Mouse (Mus musculus) forelimb bud, embryonic 11.5 days (tissue): ENCODE results near the gene Gcn1l1.
"Not testable (repeated sequence)": the region's sequence is repeated elsewhere in the genome, so short reads cannot be mapped to it uniquely, and the experiment has no call there.

Source experiments
- DNase-seq: peaks from one replicate; pipeline ENCODE4 v3.0.0-alpha.2; 2012; ENCODE audit warnings: low read depth, low spot score

The Gcn1l1 gene

DNA sequence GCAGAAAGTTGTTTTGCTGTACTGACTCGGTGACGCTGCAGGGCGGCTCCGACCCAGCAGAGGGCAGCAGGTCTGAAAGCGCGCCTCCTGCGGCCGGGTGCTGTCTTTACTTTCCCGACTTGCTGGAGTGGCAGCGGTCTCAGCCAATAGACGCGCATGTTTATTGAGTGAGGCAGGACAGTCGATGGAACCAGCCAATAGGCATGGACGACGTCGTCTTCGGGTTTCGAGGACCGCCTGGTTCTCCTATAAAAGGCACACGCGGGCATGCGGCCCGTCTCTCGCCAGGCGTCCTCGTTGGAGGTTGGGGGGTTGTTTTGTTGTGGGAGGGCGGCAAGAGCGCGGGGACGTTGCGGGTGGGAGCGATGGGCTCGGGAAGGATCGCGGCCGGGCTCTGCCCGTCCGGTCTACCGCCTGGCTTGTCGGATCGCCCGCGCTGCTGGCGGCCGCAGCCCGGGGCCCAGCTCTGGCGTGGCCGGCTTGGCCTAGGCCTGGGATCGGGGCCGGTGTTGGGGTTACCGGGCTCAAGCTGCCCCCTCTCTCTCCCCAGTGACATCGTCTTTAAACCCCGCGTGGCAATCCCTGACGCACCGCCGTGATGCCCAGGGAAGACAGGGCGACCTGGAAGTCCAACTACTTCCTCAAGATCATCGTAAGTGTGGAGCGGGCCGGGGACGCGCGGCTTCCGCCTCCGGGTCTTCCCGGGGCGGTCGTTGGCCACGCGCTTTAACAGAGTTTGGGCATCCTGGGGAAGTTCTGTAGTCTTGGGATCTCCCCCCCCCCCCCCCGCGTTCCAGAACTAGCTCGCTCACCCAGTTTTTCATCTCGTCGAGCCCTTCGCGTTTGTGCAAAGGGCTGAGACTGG, 5.6 kb upstream of the Gcn1l1 start, which contains the start of gene Rplp0:
Gene Rplp0, plus strand, starts transcription at position 231 of the 865 bp plus-strand sequence.
- DNase-seq, result peak; percentile 99

DNA sequence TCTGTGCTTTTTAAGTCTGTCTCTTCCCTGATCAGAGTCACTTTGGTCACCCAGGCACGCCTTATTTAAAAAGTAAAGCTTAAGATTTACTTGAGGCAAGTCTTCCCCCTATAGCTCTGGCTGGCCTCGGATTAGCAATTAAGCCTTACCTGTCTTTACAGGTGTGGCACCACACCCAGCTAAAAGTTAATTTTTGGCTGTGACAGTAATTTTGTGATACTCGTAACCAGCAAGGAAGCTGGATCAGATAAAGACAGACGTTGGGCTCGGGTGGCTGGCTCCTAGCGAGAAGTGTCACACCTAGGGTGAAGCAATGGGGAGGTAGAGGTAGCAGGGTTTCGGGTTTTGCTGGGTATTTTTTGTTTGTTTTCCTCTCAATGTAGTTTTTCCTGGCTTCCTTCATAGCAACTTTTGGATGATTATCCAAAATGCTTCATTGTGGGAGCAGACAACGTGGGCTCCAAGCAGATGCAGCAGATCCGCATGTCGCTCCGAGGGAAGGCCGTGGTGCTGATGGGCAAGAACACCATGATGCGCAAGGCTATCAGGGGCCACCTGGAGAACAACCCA, 4.6 kb upstream of the Gcn1l1 start:
- DNase-seq, result no peak

DNA sequence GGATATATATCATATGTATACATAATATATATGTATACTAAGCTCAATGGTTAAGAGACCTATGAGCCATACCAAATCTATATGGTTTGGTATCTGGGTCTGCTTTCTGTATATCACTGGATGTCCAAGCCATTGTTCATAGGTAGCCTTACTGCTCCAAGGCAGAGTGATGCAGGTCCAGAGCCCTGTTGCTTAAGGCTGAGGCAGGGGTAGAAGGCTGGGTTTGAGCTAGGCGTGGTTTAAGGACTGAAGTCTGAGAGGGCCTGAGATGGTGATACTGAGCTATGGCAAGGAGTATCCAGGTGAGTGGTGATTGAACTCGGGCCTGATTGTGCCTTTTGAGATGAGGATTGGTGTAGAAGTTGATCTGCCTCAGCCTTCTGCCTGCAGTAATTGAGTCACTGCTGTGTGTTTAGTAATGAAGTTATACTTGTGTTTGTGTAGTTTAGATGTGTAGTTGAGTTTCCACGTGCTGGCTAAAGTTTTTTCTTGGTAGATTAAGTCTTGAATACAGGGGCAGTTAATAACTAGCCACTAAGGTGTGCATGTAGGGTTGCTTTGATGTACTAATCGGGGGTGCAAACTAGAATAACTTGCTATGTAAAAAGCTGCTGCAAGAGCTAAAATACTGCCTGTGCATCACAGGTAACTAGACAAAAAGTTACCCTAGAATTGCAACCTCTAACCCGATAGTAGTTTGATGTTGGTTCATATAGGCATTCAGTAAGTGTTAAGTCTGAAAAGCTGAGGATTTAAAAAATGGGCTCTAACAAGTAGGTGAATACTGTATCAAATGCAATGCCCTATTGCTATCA, 1.1 kb upstream of the Gcn1l1 start:
- DNase-seq, result peak; percentile 13

DNA sequence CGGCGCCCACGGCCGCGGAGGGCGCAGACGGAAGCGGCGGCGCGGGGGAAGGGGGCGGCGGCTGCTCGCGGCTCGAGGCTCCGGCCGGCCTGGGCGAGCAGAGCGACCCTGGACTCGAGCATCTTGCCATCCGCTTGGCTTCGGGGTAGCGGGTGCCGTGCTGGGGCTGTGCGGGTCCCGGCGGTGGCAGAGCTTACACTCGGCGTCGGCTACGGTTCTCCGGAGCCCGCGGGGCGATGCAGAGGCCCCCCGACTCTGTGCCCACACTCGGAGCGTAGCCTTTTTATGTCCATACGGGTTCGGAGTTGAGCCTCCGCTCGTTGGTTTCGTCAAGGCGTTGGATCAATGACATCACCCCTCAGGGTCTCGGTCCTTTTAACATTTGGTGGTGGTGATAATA, 349 bp downstream of the Gcn1l1 start:
- no peak for DNase-seq

DNA sequence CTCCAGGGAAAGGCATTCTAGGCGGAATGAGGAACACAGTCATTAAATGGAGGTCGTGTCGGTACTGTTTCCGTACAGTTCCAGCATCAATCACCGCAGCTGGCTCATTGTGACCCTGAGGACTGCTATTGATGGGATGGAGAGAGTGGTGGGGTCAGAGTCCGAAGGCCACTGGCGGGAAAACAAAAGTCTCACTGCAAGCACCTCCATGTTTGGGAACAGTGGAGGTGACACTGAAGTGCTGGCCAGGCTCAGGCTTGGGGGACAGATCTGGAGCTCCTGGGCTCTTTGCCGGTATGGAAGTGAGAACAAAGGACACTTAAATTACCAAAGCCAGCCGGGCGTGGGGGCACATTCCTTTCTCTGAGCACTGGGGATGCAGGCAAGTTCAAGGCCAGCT, 3.6 kb downstream of the Gcn1l1 start:
- DNase-seq, result no peak

DNA sequence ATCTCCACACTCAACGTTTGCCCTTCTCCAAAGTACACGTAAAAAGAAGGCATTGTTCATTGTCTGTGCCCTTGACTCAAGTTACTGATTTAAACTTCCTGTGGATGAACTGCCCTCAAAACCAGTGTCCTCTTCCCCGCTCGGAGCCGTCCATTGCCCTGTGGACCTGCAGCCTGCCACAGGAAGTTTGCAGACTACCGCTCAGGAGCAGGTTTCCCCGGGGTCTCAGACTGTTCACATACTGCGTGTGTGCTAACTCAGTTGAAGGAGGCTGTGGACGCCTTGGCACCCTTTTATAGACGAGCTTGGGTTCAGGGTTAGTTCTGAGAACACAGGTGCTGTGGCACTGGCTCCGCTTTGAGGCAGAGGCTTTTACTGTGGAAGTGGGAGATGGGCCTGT, 4.3 kb downstream of the Gcn1l1 start:
- no peak for DNase-seq

DNA sequence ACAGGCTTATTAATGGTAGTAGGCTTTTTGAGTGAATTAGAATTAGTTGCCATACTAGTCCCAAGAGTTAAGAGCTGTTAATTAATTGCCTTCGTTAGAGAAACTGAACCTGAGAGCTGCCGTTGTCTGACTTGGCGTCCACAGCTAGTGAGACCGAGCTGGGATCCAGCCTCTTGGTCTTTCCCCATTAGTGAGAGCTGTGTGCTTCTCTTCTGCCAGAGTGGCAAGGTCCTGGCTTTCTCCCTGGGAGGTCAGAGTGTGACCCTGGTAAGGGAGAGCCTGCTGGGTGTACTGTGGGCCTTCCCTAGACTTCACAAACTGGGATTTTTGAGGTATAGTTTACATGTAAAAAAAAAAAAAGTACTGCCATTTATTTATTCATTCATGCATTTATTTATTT, 4.7 kb downstream of the Gcn1l1 start:
- DNase-seq, result no peak

DNA sequence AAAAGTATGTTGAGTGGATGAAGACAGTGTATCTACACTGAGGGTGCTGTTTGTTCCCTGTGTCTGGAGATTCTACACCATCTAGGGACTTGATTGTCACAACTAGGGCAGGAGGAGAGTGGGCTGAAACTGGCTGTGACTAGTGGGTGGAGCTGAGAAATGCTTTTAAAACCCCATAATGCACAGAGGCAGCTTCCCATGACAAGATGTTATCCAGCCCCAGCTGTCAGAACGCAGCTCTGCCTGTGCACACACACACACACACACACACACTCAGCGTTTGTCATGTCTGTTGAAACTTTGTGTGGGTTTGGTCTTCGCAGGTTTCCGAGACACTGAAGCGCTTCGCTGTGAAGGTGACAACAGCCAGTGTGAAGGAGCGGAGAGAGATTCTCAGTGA, 6.0 kb downstream of the Gcn1l1 start:
- no peak for DNase-seq

DNA sequence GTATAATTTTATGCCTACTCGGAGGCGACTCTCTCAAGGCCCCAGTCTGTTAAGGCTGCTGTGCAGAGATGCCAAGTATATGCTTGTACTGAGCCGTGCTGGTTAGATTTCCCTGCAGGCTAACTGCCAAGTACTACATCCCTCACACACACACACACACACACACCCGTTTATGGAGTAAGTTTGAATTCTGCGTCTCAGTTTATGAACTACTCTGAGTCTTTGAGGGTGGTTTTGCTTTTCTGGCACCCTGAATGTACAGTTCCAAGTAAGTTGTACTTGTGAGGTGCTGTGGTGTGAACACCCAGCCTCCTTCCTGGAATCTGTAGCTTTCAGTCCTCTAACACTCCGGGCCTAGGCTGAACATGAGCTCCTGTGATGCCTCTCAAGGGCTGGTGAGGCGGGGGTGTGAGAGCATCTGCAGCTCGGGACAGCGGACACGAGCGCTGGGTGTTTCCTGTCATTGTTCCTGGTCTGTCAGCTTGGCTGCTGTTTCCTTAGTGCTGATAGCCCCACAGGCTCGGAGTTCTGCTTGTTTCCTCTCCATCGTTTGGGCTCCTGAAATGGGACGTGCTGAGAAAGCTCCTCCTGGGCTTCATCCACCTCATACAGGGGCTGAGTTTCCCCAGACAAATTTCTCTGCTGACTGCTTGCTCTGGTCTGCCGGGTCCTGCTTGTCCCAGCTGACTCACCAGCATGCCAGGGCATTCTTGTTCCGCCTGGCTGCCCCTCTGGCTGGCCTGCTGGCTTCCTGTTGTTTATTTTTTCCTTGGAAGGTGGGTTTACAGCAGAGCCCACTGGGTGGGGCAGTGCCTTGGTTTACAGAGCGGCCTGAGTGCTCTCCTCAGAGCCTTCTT, 7.9 kb downstream of the Gcn1l1 start:
- no peak for DNase-seq

DNA sequence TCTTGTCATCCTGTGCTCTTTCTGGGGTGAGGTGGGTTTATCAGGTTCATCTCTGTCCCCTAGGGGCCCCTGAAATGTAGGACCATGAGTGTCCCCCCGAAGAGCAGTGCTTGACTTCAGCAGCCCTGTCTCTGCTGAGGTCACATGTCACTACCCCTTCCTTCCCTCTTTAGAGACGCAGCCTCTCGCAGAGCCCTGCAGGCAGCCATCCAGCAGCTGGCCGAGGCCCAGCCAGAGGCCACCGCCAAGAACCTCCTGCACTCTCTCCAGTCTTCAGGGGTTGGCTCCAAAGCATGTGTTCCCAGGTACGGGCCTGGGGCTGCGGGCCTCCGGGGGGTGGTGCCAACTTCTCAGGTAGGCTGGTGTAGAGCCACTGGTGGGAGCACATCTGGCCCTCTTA, 9.9 kb downstream of the Gcn1l1 start:
- no peak for DNase-seq

DNA sequence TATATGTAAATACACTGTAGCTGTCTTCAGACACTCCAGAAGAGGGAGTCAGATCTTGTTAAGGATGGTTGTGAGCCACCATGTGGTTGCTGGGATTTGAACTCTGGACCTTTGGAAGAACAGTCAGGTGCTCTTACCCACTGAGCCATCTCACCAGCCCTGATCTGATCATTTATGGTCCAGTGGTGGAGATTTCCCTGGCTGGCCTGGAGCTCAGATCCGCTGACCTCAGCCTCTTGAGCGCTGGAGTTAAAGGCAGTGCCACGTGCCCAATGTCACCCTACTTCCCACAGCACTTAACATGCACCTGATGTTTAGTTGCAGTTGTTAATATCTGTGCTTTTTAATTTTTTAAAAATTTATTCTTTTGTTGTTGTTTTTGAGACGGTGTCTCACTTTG, 12.6 kb downstream of the Gcn1l1 start:
- DNase-seq, result not testable (repeated sequence)

DNA sequence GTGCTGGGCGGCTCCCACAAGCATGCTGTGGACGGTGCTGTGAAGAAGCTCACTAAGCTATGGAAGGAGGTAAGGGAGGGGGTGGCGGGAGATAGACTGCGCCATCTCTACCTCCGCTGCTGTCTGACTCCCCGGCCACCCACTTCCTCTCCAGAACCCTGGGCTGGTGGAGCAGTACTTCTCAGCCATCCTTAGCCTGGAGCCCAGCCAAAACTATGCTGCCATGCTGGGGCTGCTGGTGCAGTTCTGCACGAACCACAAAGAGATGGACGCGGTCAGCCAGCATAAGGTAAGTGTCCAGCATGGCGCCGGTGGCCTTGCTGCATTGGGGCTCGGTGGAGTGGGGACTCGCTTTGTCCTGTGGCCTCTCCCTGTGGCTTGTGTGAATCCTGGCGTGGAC, 13.9 kb downstream of the Gcn1l1 start:
- no peak for DNase-seq

DNA sequence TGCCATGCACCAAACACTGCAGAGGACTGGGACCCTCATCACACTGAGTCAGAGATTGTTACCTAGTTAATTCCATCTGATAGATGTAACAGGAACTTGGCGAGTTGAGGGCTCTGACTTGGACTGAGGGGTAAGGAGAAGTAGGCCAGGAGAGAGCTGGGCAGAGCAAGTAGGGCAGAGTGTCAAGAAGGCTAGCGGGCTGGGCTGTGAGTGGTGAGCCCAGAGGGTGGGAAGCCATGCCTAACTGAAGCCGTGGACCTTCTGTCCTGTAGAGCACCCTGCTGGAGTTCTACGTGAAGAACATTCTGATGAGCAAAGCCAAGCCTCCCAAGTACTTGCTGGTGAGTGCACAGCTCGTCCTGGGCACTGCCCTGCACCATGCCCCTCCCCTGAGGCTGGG, 14.3 kb downstream of the Gcn1l1 start:
- no peak for DNase-seq

DNA sequence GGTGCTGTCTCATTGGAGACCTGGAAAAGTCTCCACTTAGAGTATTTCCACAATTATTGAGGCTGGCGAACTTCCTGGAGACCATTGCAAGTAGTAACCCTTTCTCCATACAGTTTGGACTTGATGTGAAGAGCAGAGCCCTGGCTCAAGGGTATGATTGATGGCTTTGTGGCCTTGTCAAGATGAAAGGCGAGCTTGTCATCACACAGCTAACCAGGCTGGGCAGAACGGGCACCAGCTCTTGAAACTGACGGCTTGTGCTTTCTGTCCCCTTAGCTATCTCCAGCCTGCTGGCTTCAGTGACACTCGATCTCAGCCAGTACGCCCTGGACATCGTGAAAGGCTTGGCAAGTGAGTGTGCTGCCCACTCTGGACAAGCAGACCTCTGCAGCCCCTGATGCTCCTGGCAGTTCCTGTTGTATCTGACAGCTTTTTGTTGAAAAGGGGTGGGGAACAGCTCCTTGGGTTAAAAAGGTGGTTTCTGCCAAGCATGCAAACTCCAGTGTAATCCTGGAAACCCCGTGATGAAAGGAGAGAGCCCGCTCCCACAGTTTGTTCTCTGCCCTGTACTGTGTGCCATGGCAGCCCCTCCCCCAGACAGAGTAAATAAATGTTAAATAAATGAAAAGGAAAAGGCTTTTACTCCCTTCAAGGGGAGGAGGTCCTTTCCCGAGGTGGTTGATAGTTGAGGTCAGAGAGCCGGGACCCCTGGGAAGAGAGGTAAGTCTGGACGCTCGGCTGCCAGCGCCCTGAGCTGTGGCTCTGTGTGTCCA, 15.4 kb downstream of the Gcn1l1 start:
- DNase-seq, result no peak

DNA sequence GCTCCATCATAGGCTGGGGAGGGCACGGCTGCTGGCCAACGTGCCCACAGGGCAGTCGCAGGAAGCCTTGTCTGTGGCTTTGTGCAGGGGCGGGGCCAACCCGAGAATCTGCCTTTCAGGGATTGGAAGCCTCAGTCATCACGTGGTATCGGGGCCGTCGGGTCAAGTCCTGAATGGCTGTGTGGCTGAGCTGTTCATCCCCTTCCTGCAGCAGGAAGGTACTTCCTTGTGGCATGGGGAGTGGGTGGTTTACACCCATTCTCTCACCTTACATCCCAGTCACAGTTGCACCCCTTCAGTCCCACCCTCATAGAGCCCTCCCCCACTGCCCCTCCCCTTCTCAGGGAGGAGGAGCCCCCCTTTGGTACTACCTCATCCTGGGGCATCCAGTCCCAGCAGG, 16.6 kb downstream of the Gcn1l1 start:
- DNase-seq, result no peak

DNA sequence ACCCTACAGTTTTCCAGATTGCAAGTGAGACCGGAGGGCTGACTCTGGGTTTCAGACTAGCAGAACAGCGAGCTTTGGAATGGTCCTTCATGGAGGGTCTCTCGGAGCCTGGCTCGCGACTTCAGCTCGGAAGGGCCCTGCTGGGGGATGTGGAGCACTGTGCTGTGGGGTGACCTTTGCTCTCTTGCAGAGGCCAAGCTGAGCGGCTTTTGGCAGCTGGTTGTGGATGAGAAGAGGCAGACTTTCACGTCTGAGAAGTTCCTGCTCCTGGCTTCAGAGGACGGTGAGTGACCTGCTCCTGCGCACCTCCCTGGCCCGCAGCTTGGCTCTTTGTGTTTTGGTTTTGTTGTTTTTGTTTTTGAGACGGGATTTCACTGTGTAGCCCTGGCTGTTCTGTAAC, 20.6 kb downstream of the Gcn1l1 start:
- no peak for DNase-seq

DNA sequence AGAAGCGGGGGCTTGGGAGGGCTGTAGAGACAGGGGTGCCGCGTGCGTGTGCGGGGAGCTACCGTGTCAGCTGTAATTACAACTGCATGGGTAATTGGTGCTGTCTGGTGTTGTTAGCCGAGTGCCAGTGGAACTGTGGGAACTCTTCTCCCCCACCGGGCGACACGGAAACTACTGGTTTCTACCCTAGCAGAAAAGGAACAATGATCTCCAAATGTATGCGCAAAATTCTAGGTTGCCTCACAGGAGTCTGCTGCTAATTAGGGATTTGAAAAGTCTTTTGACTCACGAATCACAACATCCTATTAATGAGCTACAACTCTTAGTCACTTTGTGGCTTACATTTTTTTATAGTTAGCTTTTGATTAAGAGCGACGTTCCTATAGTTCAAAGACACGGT, 21.1 kb downstream of the Gcn1l1 start:
- no peak for DNase-seq

DNA sequence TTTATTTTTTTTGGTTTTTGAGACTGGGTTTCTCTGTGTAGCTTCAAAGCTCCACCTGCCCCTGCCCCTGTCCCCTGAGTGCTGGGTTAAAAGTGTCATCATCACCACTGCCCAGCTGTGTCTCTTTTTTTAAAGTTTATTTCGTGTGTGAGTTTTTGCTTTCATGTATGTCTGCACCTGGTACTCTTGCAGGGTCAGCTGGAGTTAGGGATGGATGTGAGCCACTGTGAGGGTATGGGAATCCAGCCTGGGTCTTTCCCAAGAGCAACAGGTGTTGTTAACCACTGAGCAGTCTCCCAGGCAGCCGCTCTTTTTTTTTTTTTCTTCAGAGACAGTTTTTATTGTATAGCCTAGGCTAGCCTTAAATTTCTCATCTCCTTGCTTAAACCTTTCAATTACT, 21.7 kb downstream of the Gcn1l1 start:
- no peak for DNase-seq

DNA sequence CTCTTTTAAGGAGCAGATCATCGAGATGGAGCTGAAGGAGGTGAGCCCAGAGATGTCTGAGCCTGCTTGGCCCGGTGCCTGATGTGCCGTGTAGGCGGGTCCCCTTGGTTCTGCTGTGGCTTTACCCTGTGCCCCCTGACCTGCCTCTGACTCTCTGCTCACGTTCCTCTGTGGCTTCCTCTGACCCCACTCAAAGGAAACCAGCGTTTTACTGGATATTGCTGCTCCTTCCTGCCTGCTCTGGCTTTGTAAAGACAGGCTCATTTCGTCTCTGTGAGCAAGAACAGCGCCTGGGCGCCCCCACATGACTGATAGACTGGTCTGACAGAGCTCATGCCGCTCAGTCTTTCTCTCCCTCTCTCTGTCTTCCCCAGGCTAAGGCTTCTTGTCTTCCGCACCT, 26.0 kb downstream of the Gcn1l1 start:
- DNase-seq, result no peak

DNA sequence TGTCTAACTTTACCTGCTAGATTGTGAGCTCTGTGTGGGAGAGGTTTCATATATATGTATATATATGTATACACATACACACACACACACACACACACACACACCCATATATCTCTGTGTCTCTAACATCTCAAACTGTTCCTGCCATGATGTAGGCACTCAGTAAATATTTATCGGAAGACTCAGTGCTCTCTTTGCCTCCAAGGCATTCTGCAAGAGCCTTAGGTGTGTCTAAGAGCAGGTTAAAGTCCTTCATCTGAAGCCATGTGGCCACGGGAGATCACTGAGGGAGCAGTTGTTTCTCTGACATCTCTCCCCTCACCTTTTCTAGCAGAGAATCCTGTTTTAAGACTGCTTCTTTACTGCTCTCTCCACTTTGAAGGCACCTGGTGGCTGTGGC, 26.5 kb downstream of the Gcn1l1 start:
- DNase-seq, result no peak

DNA sequence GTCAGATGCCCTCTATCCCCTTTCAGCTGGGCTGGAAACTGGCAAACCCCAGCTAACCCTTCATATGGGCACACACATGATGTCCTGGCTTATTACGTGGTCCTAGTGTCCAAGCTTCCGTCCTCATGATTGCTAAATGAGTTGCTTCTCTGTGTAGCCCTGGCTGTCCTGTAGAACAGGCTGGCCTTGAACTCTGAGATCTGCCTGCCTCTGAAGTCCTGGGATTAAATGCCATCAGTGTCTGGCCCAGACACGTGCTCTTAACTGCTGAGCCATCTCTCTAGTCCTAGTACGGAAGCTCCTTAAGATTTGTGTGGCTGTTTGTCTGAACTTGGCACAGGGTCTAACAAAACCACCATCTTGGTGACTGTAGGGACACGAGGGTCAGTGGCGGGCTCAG, 38.5 kb downstream of the Gcn1l1 start:
- no peak for DNase-seq
